Mouse (Mus musculus) right cerebral cortex, postnatal 4 days (tissue): ENCODE data around the gene Cep19.

Experiments
- DNase-seq: peaks from one replicate; pipeline ENCODE4 v3.0.0-alpha.2; 2022

Gene Cep19

DNA sequence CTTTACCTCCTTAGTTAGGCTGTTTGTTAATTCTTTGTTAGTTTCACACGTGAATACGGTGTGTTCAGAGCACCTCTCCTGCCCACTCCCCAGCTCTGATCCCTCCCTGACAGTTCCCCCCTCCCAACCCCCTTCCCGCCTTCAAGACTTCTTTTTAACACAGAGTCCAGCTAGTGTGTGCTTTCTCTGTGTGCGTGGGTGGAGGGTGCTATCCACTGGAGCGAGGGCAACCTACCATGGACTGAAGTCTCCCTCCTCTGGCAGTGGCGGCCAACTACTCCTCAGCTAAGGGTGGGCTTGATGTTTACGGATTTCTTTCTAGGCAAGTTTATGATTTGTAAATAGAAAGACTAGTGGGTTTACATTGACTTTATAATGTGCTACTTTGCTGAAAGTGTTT is 8.6 kb downstream of the Cep19 start:
- no peak for DNase-seq

DNA sequence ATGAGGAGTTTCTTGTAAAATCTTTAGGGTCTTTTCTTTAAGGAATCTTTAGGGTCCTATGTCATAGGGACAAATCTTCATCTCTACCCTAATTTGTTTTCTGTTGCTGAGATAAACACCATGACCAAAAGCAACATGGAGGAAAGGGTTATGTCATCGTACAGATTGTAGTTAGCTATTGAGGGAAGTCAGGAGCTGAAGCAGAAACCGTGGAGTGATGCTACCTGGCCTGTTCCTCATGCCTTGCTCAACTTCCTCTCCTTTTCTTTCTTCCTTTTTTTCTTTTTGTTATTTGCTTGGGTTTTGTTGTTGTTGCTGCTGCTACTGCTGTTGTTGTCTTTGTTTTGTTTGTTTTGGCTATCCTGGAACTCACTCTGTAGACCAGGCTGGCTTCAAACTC is 9.0 kb downstream of the Cep19 start:
- no peak for DNase-seq

DNA sequence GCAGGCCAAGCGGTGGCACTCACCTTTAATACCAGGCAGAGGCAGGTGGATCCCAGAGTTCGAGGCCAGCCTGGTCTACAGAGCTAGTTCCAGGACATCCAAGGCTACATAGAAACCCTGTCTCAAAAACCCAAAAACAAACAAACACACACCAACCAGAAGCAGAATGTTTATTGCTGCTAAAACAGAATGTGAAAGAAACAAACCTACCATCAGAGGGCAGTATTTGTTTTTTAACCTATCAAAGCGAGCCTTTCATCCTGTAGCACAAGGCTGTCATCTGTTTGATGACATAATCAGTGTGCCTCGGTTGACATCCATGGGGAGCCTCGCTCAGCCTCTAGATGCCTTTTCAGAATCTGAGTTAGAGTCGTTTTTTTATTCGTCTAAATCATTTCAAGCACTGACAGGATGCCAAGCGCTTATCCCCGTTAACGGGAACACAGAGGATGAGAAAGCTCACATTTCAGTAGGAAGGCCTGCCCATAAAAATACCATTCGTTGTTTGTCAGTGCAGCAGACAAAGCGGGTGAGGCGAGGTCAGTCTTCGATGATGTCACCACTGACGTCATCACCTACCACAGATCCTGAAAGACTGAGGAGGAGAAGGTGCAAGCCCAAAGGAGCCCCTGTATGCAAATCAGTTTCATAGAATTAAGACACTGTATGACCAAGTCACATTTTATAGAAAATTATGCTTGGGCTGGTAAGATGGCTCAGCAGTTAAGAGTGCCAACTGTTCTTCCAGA is 11.5 kb downstream of the Cep19 start:
- no peak for DNase-seq

DNA sequence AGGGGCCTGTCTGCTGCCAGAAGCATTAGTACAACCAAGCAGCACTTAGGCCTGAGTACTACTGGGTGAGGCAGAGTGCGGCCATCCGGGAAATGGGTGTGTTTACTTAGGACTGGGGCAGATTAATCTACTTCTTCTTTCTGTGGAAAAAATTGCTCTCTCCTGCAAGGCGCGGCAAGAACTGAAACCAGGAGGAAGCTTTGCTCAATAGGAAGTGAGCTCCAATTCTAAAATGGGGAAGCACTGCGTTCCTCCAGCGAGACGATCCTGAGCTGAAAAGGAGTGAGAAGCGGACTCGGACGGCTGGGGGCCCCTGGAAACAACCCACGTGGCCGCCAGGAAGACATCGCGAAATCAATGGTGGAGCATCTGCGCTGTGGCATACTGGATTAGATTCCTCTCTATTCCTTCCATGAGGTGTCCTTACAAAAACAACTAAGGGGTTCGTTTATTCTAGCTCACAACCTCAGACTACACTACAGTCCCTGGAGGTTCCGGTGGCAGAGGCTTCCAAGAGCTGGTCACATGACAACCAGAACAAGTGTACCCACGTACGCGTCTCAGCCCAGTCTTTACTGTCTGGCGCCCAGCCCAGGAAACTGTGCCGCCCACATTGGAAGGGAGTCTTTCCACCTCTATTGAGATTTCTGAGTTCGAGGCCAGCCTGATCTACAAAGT is 14.1 kb downstream of the Cep19 start:
- peak; percentile 47 for DNase-seq

DNA sequence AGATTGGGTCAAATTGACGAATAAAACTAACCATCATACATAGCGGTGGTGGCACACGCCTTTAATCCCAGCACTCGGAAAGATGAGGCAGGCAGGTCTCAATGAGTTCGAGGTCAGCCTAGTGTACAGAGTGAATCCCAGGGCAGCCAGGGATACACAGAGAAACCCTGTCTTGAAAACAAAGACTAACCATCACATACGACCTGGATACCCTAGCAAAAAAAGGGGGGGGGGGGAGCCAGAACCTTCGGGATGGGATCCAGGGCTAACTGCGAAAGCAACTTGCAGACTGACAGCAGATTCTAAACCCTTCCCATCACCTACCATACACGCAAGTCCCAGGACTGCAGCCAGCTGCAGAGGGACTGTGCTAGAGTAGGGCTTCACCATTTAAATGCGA is 14.8 kb downstream of the Cep19 start:
- DNase-seq, result no peak

DNA sequence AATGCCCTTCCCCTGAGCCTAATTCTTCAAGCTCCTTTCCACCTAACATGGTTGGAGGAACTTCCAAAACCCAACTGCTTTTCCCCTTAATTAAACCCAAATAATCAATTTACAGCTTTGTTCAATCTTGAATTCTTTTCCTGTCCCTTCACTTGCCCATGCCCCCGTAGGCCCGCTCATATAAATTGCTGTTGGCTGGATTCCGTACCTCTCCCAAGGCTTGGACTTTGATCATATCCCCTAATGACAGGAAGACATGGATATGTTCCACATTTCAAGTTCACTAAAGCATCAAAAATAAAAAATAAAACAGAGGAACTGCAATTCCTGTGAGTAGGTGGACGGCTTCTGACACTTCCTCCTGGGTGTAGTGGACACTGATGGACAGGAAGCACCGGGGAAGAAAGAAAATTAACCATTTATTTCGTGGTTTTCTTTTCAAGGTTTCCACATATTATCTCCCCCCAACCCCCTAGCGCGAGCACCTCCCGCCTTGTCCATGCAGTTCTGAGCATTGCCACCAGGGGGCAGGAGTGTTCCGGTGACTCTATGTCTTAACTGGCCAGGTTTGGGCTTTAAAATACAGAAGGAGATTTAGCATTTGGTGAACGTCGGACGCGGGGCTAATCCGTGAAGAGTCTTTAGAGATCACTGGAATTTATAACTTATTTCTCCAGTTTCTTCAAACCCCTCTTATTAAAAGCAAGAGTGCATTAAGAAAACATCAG is 15.5 kb downstream of the Cep19 start:
- peak; percentile 92 for DNase-seq

DNA sequence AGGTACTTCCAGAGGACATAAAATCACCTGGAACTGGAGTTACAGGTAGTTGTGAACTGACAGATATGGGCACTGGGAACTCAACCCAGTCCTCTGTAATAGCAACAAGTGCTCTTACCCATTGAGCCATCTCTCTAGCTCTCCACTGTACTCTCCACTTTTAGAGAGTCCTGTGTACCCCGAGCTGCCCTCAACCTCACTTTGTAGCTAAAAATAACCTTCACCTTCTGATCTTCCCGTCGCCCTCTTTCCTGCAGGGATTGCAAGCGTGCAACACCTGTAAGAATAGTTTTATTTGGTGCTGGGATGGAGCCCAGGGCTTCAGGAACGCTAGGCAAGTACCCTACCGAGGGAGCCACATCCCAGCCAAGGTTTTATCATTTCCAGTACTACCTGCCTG is 16.2 kb downstream of the Cep19 start:
- no peak for DNase-seq

DNA sequence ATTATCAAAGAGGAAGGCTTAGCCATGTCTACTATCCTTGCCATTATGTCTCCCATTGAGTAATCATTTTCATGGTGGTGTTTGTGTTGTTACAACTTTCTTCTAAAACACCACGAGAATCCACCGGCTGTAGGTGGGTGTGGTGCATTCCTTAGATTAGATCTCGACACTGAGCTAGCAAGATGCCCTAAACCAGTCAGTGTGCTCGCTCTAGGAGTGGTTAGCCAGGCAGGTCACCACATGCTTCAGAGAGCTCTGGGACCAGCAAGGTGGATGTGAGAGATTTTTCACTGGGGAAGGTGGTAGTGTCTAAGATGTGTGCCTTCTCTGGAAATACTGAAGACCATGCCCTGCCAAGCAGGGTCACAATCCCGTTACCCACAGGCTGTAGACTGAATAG is 16.6 kb downstream of the Cep19 start:
- no peak for DNase-seq

DNA sequence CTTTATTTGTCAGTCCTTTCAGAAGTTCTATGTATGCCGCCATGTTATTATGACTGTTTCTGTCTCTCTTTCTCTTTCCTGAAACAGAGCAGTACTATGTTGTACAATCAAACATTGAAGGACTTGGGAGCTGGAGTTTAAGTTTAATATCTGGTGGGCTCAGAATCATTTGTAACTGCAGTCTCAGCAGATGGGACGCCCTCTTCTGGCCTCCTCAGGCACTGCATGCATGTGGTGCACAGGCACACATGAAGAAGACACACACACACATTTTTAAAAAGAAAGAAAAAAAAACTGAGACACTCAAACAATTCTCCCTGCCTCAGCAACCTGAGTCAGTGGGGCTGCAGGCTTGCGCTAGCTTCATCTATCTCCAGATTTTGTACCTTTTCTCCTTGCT is 20.9 kb downstream of the Cep19 start:
- DNase-seq, result no peak

DNA sequence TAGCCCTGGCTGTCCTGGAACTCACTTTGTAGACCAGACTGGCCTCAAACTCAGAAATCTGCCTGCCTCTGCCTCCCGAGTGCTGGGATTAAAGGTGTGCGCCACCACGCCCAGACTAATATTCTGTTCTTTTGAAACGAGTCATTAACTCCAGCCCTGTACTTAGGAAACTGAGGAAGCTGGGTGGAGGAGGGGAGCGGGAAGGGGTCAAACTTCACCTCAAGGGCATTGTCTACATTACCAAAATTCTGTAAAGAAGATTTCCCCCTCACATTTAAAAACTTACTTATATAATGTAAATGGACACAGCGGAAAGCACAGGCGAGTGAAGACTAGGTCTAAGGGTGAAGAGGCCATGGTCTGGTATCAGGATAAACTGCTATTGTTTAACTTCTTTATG is 24.4 kb downstream of the Cep19 start:
- no peak for DNase-seq

DNA sequence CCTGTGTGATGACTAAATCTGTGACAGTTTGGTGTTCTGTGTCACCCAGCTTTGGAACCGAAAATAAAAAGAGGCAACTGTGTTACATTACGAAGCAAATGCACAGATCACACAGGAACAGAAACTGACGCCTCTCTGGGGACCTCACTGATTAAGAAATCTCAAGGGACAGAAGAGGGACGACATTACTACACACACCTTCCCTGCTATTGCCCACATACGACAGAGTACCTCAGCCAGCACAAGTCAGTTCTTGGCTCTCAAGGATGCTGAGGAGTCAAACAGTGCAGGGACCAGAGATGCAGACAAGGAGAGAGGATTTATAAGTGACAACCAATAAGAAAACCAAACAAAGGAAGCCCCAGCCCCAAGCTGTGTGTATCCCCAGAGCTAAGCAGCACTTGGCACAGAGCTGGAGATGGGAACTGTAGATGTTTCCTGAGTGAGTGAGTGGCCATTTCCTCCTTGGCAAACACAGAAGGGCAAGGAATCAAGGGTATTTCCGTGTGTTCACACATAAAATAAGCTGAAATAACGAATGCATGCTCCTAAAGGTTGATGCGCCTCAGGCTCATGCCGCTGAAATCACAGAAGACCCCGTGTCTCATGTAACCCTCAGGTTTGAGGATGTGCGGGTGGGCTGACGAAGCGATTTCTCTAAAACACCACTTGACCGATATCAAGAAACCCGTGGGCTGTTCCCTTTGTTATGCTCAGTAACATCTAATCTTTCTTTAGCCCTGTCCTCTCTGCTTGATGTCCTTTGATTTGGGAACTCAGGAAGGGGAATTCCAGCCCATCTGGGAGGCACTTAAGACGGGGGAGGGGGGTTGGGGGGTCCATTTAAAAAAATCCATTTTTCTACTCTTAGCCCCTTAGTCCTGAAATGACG is 25.1 kb downstream of the Cep19 start:
- no peak for DNase-seq

DNA sequence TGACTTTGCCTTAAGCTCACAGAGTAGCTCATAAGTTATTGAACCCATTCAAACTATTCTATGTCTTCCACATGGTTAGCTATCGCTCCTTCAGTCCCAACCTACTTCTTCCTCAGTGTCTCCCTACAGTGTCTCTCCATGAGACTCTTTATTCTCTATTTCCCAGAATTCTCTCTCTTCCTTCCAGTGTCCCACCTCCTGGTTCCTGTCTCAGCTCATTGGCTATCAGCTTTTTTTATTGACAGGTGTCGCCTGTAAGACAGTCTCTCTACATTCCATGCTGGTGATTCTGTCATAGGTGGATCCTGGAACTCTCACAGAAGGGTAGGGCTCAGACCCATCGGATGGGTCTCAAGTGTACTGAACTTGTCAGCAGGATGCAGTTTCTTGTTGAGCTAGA is 25.8 kb downstream of the Cep19 start:
- DNase-seq, result no peak

DNA sequence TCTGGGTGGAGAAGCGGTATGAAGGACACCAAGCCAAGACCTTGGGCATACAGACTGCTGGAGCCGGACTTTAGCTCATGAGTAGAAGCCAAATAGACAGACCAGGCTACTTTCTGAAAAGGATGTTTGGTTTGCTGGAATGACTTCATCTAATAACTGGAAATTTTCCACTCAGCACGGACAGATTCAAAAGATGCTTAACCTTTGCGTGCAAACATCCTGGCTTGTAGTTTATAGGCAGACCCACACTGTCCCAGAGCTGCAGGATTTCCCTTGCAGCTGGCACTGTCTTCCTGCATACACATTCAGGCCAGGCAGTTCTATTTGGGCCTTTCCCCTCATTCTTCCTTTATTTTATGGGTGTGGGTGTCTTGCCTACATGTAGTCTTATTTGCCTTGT is 27.4 kb downstream of the Cep19 start:
- DNase-seq, result no peak

DNA sequence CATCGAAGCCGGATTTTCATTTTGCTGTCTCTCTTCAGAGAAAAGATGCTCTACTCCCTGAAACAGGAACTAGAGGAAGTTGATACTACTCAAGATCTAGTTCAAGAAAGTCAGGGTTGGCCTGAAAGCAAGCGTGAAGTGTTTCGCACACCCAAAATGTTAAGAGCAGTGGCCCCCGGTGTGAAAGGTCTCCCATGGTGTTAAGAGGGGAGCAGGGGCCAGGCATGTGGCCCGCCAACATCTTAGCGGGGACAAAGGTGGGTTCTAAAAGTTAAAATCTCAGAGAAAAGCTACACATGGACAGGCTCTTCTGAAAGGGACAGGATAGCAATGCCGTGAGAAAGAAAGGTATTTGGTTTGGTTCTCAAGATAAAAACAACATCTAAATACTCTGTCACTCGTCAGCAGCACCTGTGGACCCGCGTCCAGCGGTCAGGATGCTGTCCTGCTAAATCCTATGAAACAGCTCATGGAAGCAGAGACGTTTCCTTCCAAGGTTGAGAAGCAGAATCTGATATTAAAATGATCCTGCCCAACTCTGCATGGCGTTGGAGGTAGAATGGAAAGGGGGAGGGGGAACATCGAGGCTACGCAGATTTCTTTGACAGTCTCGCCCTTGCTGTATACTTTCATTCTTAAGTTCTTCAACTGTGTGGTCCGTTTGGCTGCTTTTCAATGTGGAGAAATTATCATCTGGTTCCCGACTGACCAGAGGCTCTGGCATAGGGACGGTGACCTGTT is 30.0 kb downstream of the Cep19 start:
- no peak for DNase-seq

DNA sequence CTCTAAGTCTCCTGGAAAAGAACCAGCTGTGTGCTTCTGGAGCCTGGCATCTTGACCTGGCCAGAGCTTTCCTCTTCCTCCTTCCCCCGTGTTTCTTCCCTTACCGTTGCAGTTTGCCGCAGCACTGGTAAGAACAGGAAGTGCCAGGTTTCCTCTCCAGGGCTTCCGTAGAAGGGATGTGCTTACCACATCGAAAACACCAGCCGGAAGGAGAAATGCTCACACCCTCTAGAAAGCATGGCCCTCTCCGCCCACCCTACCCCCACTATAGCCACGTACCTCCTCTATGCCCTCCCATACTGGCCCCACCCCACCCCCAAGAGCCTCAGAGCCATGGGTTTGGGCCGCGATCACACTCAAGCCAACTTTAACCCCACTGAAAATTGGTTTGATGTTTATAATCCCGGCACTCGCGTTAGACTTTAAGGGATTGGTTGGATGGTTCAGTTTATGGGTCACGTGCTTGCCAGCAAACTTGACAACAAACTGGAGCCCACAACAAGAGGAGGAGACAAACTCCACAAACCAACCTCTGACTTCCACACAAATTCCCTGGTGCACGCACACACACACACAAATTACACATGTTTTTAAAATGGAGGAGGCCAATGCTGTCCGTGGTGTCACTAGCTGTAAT is 30.7 kb downstream of the Cep19 start:
- DNase-seq, result no peak

DNA sequence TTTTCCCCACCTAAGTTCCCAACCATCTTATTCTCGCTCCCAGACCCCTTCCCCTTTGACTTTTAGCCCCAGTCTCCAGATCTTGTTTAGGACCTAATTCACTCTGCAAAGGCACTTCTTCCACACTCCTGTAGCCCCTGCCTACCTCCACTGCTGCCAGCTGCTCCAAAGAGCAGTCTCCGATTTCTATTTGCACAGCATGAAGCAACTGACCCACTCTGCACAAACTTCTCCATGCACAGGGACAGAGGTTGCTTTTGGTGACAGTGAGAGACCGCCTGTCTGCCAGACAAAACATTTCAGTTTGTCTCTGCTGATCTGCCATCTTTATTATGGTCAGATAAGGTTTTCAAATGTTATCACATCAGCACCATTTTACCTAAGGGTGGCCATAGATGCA is 33.5 kb downstream of the Cep19 start:
- no peak for DNase-seq

DNA sequence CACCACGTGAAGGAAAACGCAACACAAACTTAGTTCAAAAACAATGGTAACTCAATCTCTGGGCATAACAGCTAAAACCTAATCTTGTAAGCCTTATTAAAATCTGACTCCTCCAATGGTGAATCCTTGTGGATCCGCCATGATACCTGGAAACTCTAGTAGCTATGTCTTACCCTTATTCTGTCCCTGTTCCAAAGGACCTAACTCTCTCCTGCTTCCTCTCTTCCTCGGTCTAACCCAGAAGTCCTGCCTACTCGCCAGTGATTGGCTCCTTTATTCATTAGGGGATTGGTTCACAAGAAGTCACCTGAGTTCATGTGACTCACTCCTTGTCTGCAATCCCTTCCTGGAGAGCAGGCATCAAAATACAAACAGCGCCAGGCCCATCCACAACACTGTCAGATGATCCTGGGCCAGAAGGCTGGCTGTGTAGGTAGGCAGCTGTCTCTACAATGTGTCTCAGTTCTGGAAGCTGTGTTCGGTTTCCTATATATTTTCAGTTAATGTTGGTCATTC is 36.3 kb downstream of the Cep19 start:
- no peak for DNase-seq

DNA sequence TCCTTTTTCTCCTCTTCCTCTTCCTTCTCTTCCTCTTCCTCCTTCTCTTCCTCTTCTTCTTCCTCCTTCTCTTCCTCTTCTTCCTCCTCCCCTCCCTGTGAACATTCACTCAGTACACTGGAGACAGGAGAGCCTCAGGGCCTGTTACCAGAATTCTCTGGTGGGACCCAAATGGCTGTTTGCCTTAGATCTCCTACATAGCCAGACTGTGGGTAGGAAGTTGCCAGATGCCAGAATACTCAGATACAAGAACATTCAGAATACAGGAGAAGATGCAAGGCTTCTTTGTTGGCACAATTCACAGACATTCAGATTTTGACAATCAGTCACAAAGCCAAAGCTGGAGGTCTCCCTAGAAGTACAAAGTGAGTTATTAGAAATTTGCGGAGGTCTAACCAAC is 39.4 kb downstream of the Cep19 start:
- no peak for DNase-seq

DNA sequence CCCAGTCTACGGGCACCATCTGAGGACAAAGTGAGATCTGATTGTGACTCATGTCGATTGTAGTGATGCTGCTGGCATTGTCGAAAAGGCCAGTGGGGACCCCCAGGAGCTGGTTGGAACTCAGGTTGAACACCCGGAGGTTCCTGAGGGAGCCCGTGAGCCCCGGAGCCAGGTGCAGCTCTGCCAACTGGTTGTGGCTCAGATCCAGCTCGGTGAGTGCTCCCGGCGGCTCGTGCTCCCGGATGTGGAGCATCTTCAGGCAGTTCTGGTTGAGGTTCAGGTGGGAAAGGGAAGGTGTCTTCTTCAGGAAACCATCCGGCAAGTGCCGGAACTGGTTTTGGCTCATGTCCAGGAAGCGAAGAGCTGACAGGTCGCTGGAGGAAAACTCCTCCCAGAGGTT is 44.2 kb downstream of the Cep19 start:
- no peak for DNase-seq

DNA sequence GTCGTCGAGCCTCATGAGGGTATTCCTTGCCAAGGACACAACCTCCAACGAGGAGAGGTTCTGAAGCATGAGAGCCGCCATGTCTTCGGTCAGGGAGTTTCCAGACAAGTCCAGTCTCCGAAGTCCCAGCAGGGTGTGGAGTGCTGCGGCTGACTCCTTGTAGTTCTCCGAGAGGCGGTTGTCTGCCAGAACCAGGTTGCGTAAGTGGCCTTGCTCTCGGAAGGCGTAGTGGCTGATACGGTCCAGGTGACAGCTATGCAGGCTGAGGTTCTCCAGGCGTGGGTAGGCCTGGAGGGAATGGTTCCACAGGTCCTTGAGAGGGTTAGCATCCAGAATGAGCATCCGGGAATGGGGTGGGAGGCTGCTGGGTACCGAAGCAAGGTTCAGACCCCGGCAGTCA is 45.0 kb downstream of the Cep19 start:
- no peak for DNase-seq

DNA sequence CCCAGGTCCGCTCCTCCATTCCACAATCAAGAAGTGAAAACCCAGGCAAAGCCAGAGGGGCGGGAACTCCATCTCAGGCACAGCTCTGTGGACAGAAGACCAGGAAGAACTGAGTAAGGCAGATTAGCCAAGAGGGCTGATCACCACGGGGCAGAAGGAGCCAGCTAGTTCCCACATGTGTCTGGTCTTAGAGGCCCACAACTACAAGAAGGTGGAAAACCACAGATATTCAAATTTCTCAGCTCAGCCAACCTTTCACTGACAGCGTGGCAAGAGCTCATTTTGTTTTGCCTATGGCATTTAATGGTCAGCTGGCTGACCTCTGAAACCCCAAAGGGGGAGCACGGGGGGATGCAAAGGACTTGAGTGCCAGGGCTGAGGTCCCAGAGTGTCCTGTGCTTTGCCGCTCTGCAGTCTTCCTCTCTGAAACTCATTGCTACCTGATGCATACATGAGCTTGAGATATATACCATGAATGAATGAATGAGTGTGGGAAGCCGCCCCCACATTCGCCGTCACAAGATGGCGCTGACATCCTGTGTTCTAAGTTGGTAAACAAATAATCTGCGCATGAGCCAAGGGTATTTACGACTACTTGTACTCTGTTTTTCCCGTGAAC is 48.1 kb downstream of the Cep19 start:
- no peak for DNase-seq
